Mouse (Mus musculus): Measurements from ENCODE around the gene Ank3.

GRCm38 (mm10) chr10:69628743-69629142 is 230.2 kb downstream of the Ank3 start:
- TF ChIP-seq POLR2A (IDR thresholded peaks at IDR 0.05; ENCODE audit: borderline replicate concordance, extremely low read depth, low read depth, low read length) (no peak), CTCF (IDR thresholded peaks at IDR 0.05; ENCODE audit: insufficient read depth, low read length) (no peak)

All from lung, adult 2 months (tissue).